Comparison of ENCODE assay signal across 8 mouse cellular contexts in genomic region chr4:63307175-63308062, GRCm38 (mm10). TPM values are rescaled to one million over a fixed set of nuclear protein-coding genes. Genes with fewer than 3 reads are reported as not detected.
DNase-seq lines count a peak whose midpoint lies in the region; ATAC-seq lines count a peak whose summit lies in the region.

No protein-coding gene starts in this region.

- H3K36me3 ChIP-seq in intestine, embryonic 15.5 days, result peaks cover 15% of the 10 kb centered on the region; the same call in 1 of the 2 replicates
- H3K36me3 ChIP-seq in midbrain, embryonic 10.5 days, result no peaks in the 10 kb centered on the region

- H3K4me3 ChIP-seq in intestine, embryonic 15.5 days (replicated peaks), result no peak overlapping the region
- H3K4me3 ChIP-seq in midbrain, embryonic 10.5 days, result no peak overlapping the region

- peak; percentile 86 to 92 for DNase-seq in adrenal gland, adult 18-20 months (ENCODE audit: low spot score in 2 of 2)
- peak; percentile 76 to 83 for DNase-seq in gastrocnemius, adult 8-10 months (ENCODE audit: low spot score in 2 of 2)
- DNase-seq in left cerebral cortex, adult 9 months (ENCODE audit: low spot score in 2 of 2), result peak; percentile 47 to 90
- peak; percentile 88 for DNase-seq in midbrain, embryonic 10.5 days (ENCODE audit: low spot score)
- peak; percentile 80 for DNase-seq in right cerebral cortex, postnatal 25 days
- peak; percentile 89 for DNase-seq in urinary bladder, postnatal 14 days (ENCODE audit: low spot score)

- no peaks in the 10 kb centered on the region for H3K27me3 ChIP-seq in intestine, embryonic 15.5 days (replicated peaks)
- H3K27me3 ChIP-seq in midbrain, embryonic 10.5 days (ENCODE audit: low read depth, poor library complexity, severe bottlenecking), result no peaks in the 10 kb centered on the region; the same call in 1 of the 2 replicates

- H3K4me2 ChIP-seq in intestine, embryonic 15.5 days (replicated peaks), result no peak overlapping the region

- 31% methylated on average over 21 of the region's 21 CpGs for WGBS in intestine, embryonic 15.5 days
- 33% methylated on average over 21 of the region's 21 CpGs for WGBS in midbrain, embryonic 10.5 days

- no peak overlapping the region for H3K27ac ChIP-seq in intestine, embryonic 15.5 days
- H3K27ac ChIP-seq in midbrain, embryonic 10.5 days (replicated peaks), result no peak overlapping the region

- no peaks in the 10 kb centered on the region; the same call in 1 of the 2 replicates for H3K4me1 ChIP-seq in intestine, embryonic 15.5 days (replicated peaks)
- H3K4me1 ChIP-seq in midbrain, embryonic 10.5 days, result no peaks in the 10 kb centered on the region

- no peaks in the 10 kb centered on the region for H3K9me3 ChIP-seq in intestine, embryonic 15.5 days
- H3K9me3 ChIP-seq in midbrain, embryonic 10.5 days (replicated peaks), result no peaks in the 10 kb centered on the region

- peak; percentile 79 for ATAC-seq in common myeloid progenitor, adult 5-6 weeks (replicated peaks; ENCODE audit: low read depth, poor library complexity, severe bottlenecking)
- peak; percentile 76 for ATAC-seq in intestine, embryonic 15.5 days

- no peak overlapping the region for H3K9ac ChIP-seq in intestine, embryonic 15.5 days

RNA-seq across cellular contexts. Expression of gene Orm1, which starts 36.9 kb away (rescaled TPM):
- total RNA-seq in adrenal gland, adult 18-20 months (2021), result 100 to 1,000 TPM in 1 of 2 experiments, 10 to 100 TPM in 1; 44.2 to 127 TPM
- 2.6 TPM in 1 of 2 replicates, not detected in the other for total RNA-seq in common myeloid progenitor, adult 5-6 weeks (2017)
- total RNA-seq in gastrocnemius, adult 8-10 months (2022), result 1 to 10 TPM in 3 of 4 experiments, not detected in 1; 1.8 to 4.2 (median 2.1) TPM
- polyA plus RNA-seq in intestine, embryonic 15.5 days (2015; fragmentation: Nextera tagmentation; extraction: Ambion mirVana), result not detected in 2 replicates
- polyA plus RNA-seq in midbrain, embryonic 10.5 days (2016; fragmentation: Nextera tagmentation; extraction: Ambion mirVana), result not detected in 2 replicates

RNA-seq across cellular contexts. Expression of gene Orm3, which starts 48.5 kb away (rescaled TPM):
- total RNA-seq in adrenal gland, adult 18-20 months (2021), result 10 to 100 TPM; 12.2 to 13.7 TPM
- not detected in 2 replicates for total RNA-seq in common myeloid progenitor, adult 5-6 weeks (2017)
- not detected for total RNA-seq in gastrocnemius, adult 8-10 months (2022)
- polyA plus RNA-seq in intestine, embryonic 15.5 days (2015; fragmentation: Nextera tagmentation; extraction: Ambion mirVana), result not detected in 2 replicates
- polyA plus RNA-seq in midbrain, embryonic 10.5 days (2016; fragmentation: Nextera tagmentation; extraction: Ambion mirVana), result not detected in 2 replicates

RNA-seq across cellular contexts. Expression of gene Orm2, which starts 54.8 kb away (rescaled TPM):
- total RNA-seq in adrenal gland, adult 18-20 months (2021), result 10 to 100 TPM in 1 of 2 experiments, 1 to 10 TPM in 1; 3.1 to 11.3 TPM
- not detected in 2 replicates for total RNA-seq in common myeloid progenitor, adult 5-6 weeks (2017)
- 1 to 10 TPM in 1 of 4 experiments, not detected in 3; 1.3 TPM for total RNA-seq in gastrocnemius, adult 8-10 months (2022)
- not detected in 2 replicates for polyA plus RNA-seq in intestine, embryonic 15.5 days (2015; fragmentation: Nextera tagmentation; extraction: Ambion mirVana)
- not detected in 2 replicates for polyA plus RNA-seq in midbrain, embryonic 10.5 days (2016; fragmentation: Nextera tagmentation; extraction: Ambion mirVana)

Comparison
In these comparisons a context has a peak if more than half of its experiments do, and no peak if none do; other contexts are left out.
1. RNA of gene Orm1, which starts 36.9 kb away (total RNA-seq): 44.2 to 127 TPM in adrenal gland, adult 18-20 months; 2.6 TPM in common myeloid progenitor, adult 5-6 weeks and 1.8 to 4.2 TPM in gastrocnemius, adult 8-10 months; every median in the first group is over 4 times any median in the second.
2. RNA of gene Orm3, which starts 48.5 kb away (total RNA-seq): 12.2 to 13.7 TPM in adrenal gland, adult 18-20 months; not detected in common myeloid progenitor, adult 5-6 weeks and not detected in gastrocnemius, adult 8-10 months; every median in the first group is over 10 times any median in the second.
3. Peak in every context shown above with its lines, with median percentiles within 50 percentile points of each other: DNase-seq.